Mouse (Mus musculus) lung, adult 2 months (tissue): ENCODE results near the gene AL607142.1. TPM values are rescaled to one million over a fixed set of nuclear protein-coding genes. Genes with fewer than 3 reads are reported as not detected.

ENCODE experiments used
- DNase-seq: peaks from one replicate; pipeline ENCODE4 v3.0.0; 2022
- H3K4me1 ChIP-seq: fragments of 200-500 bp; 2 replicates; pipeline ENCODE4 v1.6.1; 2011; ENCODE audit warnings: low read length; ENCODE audit not compliant: control insufficient read depth, insufficient read depth
- H3K4me3 ChIP-seq: fragments of 200-500 bp; replicated peaks from 2 replicates; pipeline ENCODE3; 2011; ENCODE audit warnings: low read depth, mild to moderate bottlenecking, control low read depth, low read length; ENCODE audit errors: extremely low read depth
- CTCF ChIP-seq: fragments of 200-500 bp; IDR thresholded peaks from 2 replicates; pipeline ENCODE4 v1.5.1; 2011; ENCODE audit warnings: mild to moderate bottlenecking, low read length, control low read depth; ENCODE audit not compliant: insufficient read depth
- POLR2A ChIP-seq: fragments of 200-500 bp; IDR thresholded peaks from 2 replicates; pipeline ENCODE4 v1.6.1; 2011; ENCODE audit warnings: low read depth, mild to moderate bottlenecking, control low read depth, low read length, borderline replicate concordance; ENCODE audit errors: extremely low read depth
- WGBS: fragments of 180-500 bp; shearing (Covaris S2); methylation state at CpG from one replicate; pipeline ENCODE4 v1.1.7; 2018; 5-methylcytosine and 5-hydroxymethylcytosine counted together
- polyA plus RNA-seq: library from polyadenylated mRNA; depleted of rRNA; stranded (reverse); fragments of >200 nt; gene quantifications from 2 replicates; pipeline ENCODE4 v1.2.3, GENCODE M21; 2012

Gene AL607142.1
- polyA plus RNA-seq, 1 experiment, result not detected

DNA sequence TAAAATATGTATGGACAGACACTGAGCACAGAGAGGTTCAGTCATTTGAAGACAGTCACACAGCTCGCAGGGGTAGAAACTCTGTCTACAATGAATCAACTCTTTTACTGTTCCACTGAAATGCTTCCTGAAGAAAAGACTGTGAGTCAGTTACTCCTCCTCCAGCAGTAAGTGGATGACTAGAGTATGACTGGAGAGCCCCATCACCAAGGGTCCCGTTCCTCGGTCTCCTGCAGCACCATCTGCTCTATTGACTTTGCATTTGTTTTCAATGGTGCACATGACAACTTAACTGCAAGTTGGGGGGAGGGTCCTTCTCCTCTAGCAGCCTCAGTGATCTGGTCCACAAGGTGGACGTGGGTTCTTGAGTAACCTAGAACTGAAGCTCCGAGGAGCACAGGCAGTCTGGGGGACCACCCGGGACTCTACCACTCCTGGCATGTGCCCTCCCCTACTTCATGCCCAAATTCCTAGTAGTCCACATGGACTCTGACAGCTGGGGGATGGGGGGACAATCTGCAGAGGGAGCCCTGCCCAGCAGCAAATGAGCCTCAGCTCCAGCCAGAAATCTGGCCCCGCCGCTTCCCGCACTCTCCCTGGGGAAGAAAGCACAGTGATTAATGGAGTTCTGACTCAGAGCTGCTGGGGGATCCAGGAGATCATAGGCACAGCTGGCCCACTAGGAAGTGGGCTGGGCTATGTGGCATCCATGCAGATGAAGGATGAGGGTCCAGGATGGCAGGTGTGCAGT lies 2.2 kb downstream of the AL607142.1 start:
- Histone ChIP-seq H3K4me3 (no peak overlapping the region), H3K4me1 (peaks cover 4% of the 10 kb centered on the region)
- DNase-seq, result no peak
- 72% methylated on average over 9 of the region's 9 CpGs for WGBS
- TF ChIP-seq POLR2A, result no peak
- no peak for TF ChIP-seq CTCF

DNA sequence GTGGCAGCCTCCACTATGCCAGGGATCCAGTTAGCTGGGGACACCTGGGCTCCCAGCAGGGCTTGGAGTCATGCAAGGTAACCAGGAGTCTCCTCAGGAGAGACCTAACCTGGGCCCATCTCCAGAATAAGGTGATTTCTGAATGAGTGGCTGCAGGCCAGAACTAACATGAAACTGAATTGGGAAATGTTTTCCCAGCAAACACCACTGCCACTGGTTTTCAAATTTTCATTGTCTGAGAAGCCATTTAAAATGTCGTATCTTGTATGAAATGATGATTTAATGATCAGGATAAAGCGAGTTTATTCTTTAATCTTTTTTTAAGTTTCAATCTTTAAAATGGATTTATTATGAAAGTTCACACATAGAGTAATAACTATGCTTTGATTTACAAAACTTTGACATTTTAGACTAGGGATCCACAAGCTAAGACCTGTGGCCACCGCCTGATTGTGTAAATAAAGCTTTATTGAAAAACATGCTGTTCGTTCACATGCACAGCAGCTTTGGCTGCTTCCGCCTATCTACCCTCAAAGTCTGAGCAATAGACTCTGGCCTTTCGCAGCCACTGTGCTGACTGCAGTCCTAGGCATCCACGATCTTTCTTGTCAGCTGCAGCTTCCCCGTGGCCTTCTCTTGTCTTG lies 2.9 kb downstream of the AL607142.1 start:
- Histone ChIP-seq H3K4me1 (peaks cover 5% of the 10 kb centered on the region), H3K4me3 (no peak overlapping the region)
- TF ChIP-seq CTCF, result no peak
- TF ChIP-seq POLR2A, result no peak
- DNase-seq, result no peak
- WGBS, result 83% methylated on average over 8 of the region's 8 CpGs

DNA sequence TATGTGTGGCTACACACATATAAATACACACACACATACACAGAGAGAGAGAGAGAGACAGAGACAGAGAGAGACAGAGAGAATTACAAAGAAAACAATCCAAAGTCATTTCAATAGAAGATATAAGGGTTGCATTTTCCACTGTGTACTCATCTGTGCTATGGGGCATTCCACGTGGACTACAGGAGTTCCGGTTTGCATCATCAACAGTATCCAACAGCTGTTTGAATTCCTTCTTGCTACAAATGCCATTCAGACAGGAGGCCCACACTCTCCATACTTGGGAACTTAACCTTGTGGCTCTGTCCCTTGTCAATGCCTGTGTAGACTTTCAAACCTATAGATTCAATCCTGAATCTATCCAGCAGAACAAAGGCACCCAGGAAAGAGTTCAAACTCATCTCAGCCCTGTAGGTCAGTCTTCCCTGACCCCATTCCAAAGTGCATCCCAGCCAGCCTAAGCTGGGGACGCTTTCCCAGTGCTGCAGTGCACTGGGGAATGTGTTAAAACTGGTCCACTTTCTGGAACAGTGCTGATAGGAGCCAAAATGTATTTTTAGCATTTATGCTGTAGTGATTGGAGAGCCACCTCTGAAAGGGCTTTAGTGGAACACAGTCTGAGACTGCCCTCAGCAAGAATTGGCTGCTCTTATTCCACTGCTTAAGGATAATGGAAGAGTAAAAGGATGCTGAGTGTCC lies 4.2 kb downstream of the AL607142.1 start:
- Histone ChIP-seq H3K4me3 (no peak overlapping the region), H3K4me1 (peaks cover 5% of the 10 kb centered on the region)
- TF ChIP-seq POLR2A, result no peak
- no peak for TF ChIP-seq CTCF
- 61% methylated on average over 3 of the region's 3 CpGs for WGBS
- no peak for DNase-seq

DNA sequence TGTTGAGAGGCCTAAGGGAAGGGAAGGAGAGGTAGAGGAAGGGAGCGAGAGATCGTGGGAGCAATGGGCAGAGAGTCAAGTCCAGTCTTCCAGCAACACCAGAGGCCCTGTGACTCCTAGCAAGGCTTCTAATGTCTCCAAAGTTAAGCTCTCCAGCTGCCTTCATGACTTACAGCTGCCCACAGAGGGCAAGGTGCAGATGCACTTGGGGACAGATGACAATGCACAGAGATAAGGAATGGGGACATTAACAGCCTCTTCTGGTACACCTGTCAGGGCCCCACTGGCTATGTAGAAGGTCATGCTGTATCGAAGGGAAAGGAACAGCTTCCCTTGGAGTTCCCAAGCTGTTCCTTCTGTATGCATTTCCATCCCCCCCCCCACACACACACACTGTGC lies 4.8 kb downstream of the AL607142.1 start:
- no peak for DNase-seq
- WGBS, result 76% methylated on average over 3 of the region's 3 CpGs
- Histone ChIP-seq H3K4me1 (peaks cover 5% of the 10 kb centered on the region), H3K4me3 (no peak overlapping the region)
- no peak for TF ChIP-seq POLR2A

DNA sequence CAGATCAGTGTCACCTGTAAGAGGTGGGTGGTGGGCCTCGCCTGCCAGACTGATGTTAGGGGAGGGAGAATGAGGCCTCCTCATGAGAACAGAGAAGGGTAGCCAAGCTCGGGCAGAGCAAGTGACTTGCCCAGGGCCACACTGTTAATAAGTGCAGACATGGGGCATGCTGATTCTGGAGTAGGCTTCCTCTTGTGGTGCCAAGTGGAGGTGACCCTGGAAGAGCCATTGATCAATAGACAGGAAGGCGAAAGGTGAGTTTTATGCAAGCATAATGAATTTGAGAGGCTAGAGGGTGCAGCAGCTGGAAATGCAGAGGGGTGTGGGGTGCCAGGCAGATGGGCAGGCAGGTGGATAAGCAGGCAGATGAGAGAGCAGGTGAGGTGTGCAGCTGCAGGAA lies 6.6 kb downstream of the AL607142.1 start:
- TF ChIP-seq CTCF (no peak), POLR2A (no peak)
- DNase-seq, result no peak
- Histone ChIP-seq H3K4me3 (no peak overlapping the region), H3K4me1 (peaks cover 5% of the 10 kb centered on the region)
- 71% methylated on average over 3 of the region's 3 CpGs for WGBS

DNA sequence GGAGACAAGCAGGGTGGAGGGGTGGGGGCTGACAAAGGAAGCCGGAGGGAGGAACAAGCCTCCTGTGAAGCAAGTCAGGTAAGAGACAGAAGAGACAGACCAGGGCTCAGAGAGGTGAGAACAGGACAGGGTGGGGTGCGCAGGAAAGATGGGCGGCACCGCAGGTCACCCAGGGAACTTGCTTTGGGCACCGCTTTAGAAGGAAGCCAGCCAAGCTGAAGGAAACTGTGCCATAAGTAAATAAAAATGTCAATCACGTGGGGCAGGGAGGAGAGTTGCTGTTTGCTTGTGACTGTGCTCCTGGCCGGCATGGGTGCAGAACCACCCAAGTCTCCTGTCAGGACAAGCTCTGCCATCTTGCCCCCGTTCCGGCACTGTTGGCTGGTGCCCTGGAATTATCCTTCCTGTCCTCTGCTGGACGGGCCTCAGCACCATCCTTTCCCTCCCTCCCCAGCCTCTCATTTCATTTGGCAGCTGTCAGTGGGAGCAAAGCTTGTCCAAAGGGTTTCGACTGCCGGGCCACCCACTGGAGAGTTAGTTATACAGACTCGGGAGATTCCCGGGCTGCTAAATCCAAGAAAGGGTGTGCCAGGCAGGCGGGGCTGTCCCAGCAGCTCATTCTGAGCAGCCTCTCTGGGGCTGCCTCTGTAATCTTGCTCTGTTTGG lies 7.2 kb downstream of the AL607142.1 start:
- no peak overlapping the region for H3K4me3 ChIP-seq
- peaks cover 5% of the 10 kb centered on the region for H3K4me1 ChIP-seq
- DNase-seq, result peak; percentile 26
- TF ChIP-seq POLR2A (no peak), CTCF (no peak)
- 37% methylated on average over 15 of the region's 15 CpGs for WGBS

DNA sequence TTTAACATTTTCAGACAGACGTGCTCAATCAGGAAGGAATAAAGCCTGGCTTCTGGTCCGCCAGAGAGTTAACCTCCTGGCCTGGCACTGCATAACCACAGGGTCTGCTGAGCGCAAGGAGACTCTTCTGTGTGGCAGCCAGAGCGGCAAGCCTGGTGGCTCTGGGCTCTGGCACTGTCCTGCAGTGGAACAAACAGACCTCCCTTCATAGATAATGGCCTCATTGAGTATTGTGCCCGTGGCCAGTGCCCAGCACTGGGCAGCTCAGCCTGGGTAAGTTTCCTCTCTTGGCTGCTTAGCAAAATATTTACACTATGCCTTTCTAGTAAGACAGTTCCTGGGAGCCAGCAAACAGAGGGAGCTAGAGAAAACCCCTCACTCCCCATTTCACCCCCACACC lies 9.3 kb downstream of the AL607142.1 start:
- TF ChIP-seq POLR2A, result no peak
- TF ChIP-seq CTCF, result no peak
- no peak for DNase-seq

DNA sequence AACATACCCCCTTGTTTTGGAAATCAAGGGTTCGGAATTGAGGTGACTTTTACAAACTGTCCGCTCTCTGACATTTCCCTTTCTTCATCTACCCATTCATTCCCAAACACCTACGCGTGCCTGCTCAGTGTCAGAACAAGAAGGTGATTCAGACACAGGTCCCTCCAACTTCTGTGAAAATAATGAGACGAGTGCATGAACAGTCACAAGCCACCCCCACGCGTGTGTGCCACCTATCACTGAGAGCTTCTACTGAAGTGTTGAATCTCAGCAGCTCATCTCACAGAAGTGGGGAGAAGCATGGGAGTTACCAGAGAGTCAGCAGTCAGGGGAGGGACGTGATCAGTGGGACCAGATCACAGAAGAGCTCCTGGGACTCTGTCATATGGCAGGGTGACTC lies 12.5 kb downstream of the AL607142.1 start:
- Histone ChIP-seq H3K4me1 (no peaks in the 10 kb centered on the region), H3K4me3 (no peak overlapping the region)
- TF ChIP-seq POLR2A (no peak), CTCF (no peak)
- WGBS, result 88% methylated on average over 8 of the region's 8 CpGs
- DNase-seq, result no peak

More for the DNA sequence above, 9.3 kb downstream of the AL607142.1 start:
- WGBS, result 61% methylated on average over 5 of the region's 5 CpGs
- Histone ChIP-seq H3K4me1 (peaks cover 5% of the 10 kb centered on the region), H3K4me3 (no peak overlapping the region)

DNA sequence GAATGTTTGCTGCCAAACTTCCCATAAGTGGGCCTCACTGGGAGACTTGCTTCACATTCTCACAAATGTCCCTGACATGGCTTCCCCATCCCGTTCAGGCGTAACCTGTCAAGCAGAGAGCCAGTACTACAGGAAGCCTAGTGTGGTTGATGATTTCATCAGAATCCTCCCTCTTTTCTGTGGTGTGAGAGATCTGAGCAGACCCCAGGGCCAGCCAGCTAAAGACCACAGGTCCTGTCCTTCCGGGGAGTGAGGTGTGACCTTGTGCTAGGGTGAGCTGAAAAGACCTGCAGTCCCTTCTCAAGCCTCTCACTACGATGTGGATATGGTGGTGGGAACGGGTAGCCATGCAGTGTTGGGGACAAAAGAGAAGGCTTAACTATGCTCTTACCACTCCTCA lies 17.7 kb downstream of the AL607142.1 start:
- DNase-seq, result no peak
- H3K4me3 ChIP-seq, result no peak overlapping the region
- TF ChIP-seq POLR2A (no peak), CTCF (no peak)
- H3K4me1 ChIP-seq, result no peaks in the 10 kb centered on the region
- WGBS, result 85% methylated on average over 5 of the region's 5 CpGs

DNA sequence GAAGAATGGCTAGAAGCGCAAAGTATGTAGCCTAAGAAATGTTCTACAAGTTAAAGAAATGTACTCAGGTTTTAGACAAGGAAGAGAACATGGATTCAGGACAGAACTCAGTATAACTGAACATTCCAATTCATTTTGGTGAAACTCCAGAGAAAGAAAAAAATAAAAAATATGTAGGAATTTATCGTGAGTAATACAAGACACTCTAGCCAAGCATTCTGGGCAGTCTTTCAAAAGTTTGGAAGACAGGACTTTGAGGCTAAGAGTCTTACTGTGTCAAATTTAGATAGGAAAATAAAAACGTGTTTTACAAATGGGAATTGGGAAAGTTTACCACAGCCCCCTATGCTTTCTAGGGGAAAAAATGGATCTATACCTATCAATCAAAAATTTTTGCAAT lies 18.9 kb downstream of the AL607142.1 start:
- no peak for TF ChIP-seq CTCF
- no peak for TF ChIP-seq POLR2A

More for the DNA sequence above, 18.9 kb downstream of the AL607142.1 start:
- Histone ChIP-seq H3K4me1 (no peaks in the 10 kb centered on the region), H3K4me3 (no peak overlapping the region)
- 56% methylated on average over 3 of the region's 3 CpGs for WGBS
- no peak for DNase-seq
